Mouse (Mus musculus) left cerebral cortex, adult 18-20 months (tissue): ENCODE measurements at regions not wholly inside any gene's neighbourhood (a gene's known extent, or its start where the extent isn't known, plus 50 kb on each side); places are given as distances from the start of the nearest gene placed in this dataset.

Experiments used
- DNase-seq, 2 experiments: peaks; one replicate each; pipeline ENCODE4 v3.0.0; 2021 to 2022; ENCODE audit warnings: low spot score in 2 of 2, mixed read lengths in 1 of 2

- no peak for DNase-seq
These were observed 89.7 kb downstream of the Mn1 start for GRCm38 (mm10) chr5:111506821-111507220.

- no peak for DNase-seq
These were observed 90.2 kb downstream of the Mn1 start for GRCm38 (mm10) chr5:111507332-111507731.

- no peak for DNase-seq
These were observed 91.9 kb downstream of the Mn1 start for GRCm38 (mm10) chr5:111509014-111509561.

- no peak for DNase-seq
These were observed 92.5 kb downstream of the Mn1 start for GRCm38 (mm10) chr5:111509575-111510057.

GRCm38 (mm10) chr5:111510183-111510878 lies 93.2 kb downstream of the Mn1 start:
- DNase-seq: no peak

GRCm38 (mm10) chr5:111510879-111511231 lies 93.7 kb downstream of the Mn1 start:
- DNase-seq: no peak

GRCm38 (mm10) chr5:111511982-111512381 lies 94.8 kb downstream of the Mn1 start:
- no peak for DNase-seq

GRCm38 (mm10) chr5:111513976-111514375 lies 96.8 kb downstream of the Mn1 start:
- DNase-seq: no peak

GRCm38 (mm10) chr5:111519059-111519458 lies 101.9 kb downstream of the Mn1 start:
- DNase-seq: no peak

GRCm38 (mm10) chr5:111519500-111520041 lies 102.4 kb downstream of the Mn1 start:
- no peak for DNase-seq

- no peak for DNase-seq
These were observed 104.7 kb downstream of the Mn1 start for GRCm38 (mm10) chr5:111521866-111522265.

GRCm38 (mm10) chr5:111522586-111522985 lies 105.4 kb downstream of the Mn1 start:
- DNase-seq: no peak

- no peak for DNase-seq
These were observed 110.6 kb downstream of the Mn1 start for GRCm38 (mm10) chr5:111527741-111528140.

GRCm38 (mm10) chr5:111529096-111529495 lies 111.9 kb downstream of the Mn1 start:
- no peak for DNase-seq

- DNase-seq: no peak
These were observed 113.7 kb downstream of the Mn1 start for GRCm38 (mm10) chr5:111530628-111531524.

- DNase-seq: no peak
These were observed 115.4 kb downstream of the Mn1 start for GRCm38 (mm10) chr5:111532446-111533035.

- DNase-seq: no peak
These were observed 118.8 kb downstream of the Mn1 start for GRCm38 (mm10) chr5:111535978-111536377.

- DNase-seq: no peak
These were observed 121.6 kb downstream of the Mn1 start for GRCm38 (mm10) chr5:111538560-111539450.

GRCm38 (mm10) chr5:111540486-111540885 lies 123.3 kb downstream of the Mn1 start:
- no peak for DNase-seq

GRCm38 (mm10) chr5:111542077-111542476 lies 124.9 kb downstream of the Mn1 start:
- DNase-seq: no peak
